Mouse (Mus musculus) heart, embryonic 14.5 days (tissue): Measurements from ENCODE around the gene B3gnt7. TPM values are rescaled to one million over a fixed set of nuclear protein-coding genes. Genes with fewer than 3 reads are reported as not detected.

Source experiments
- ATAC-seq: fragments of 200-750 bp; cut with Nextera tagmentation; 2 replicates; pipeline ENCODE4 v1.8.0; 2017; ENCODE audit warnings: low read depth, moderate TSS enrichment; ENCODE audit not compliant: insufficient number of reproducible peaks, insufficient read depth, low FRiP score
- H3K27ac ChIP-seq, 2 experiments: fragments of 200-500 bp in 1 of 2; fragments of 300-500 bp in 1 of 2; sonication (generic) in 1 of 2; replicated peaks in 1 of 2; 2 replicates each; pipeline ENCODE4 v1.5.1; 2012 to 2014; ENCODE audit warnings: low read depth in 2 of 2, low read length in 2 of 2, control low read depth in 1 of 2, mild to moderate bottlenecking in 1 of 2, mixed read lengths in 1 of 2; ENCODE audit not compliant: control insufficient read depth in 1 of 2, insufficient read depth in 1 of 2
- H3K27me3 ChIP-seq: fragments of 300-500 bp; sonication (generic); 2 replicates; pipeline ENCODE4 v1.6.1; 2014; ENCODE audit warnings: mild to moderate bottlenecking, low read length, control low read depth; ENCODE audit not compliant: control insufficient read depth, insufficient read depth
- H3K36me3 ChIP-seq: fragments of 300-500 bp; sonication (generic); 2 replicates; pipeline ENCODE4 v1.6.1; 2014; ENCODE audit warnings: mild to moderate bottlenecking, control low read depth, low read length, mixed read lengths; ENCODE audit not compliant: control insufficient read depth, insufficient read depth
- H3K4me1 ChIP-seq, 2 experiments: fragments of 200-500 bp in 1 of 2; fragments of 300-500 bp in 1 of 2; sonication (generic) in 1 of 2; 2 replicates each; pipeline ENCODE4 v1.6.1; 2012 to 2014; ENCODE audit warnings: low read length in 2 of 2, control low read depth in 1 of 2, mixed read lengths in 1 of 2; ENCODE audit not compliant: control insufficient read depth in 2 of 2, insufficient read depth in 2 of 2
- H3K4me2 ChIP-seq: fragments of 300-500 bp; sonication (generic); 2 replicates; pipeline ENCODE4 v1.6.1; 2014; ENCODE audit warnings: mild to moderate bottlenecking, low read length
- H3K4me3 ChIP-seq, 2 experiments: fragments of 200-500 bp in 1 of 2; fragments of 300-500 bp in 1 of 2; sonication (generic) in 1 of 2; 2 replicates each; pipeline ENCODE4 v1.5.1; 2012 to 2014; ENCODE audit warnings: low read length in 2 of 2, mild to moderate bottlenecking in 2 of 2, control low read depth in 1 of 2, low read depth in 1 of 2, moderate library complexity in 1 of 2; ENCODE audit not compliant: control insufficient read depth in 1 of 2, insufficient read depth in 1 of 2
- H3K9ac ChIP-seq: fragments of 300-500 bp; sonication (generic); 2 replicates; pipeline ENCODE4 v1.6.1; 2014; ENCODE audit warnings: mild to moderate bottlenecking, low read length
- H3K9me3 ChIP-seq: fragments of 300-500 bp; sonication (generic); 2 replicates; pipeline ENCODE4 v1.6.1; 2016; ENCODE audit warnings: low read length, control low read depth; ENCODE audit not compliant: control insufficient read depth
- WGBS: fragments of 180-500 bp; shearing (Covaris S2); extraction: QIAGEN DNeasy Blood & Tissue Kit; methylation state at CpG from one replicate; pipeline ENCODE4 v1.1.7; 2014; 5-methylcytosine and 5-hydroxymethylcytosine counted together
- polyA plus RNA-seq: library from polyadenylated mRNA; unstranded; fragments of >200 nt; fragmentation: Nextera tagmentation; extraction: Ambion mirVana; gene quantifications from 2 replicates; pipeline ENCODE4 v1.2.1, GENCODE M21; 2014

The B3gnt7 gene
- polyA plus RNA-seq = 2.4 and 3.5 TPM in 2 replicates

- Histone ChIP-seq H3K4me1 (peaks cover 7 to 9% of the 10 kb centered on the region in 2 experiments; a peak in 3 of 4 replicates), H3K9me3 (no peaks in the 10 kb centered on the region), H3K4me2 (peak within 1 kb of the TSS; percentile 89), H3K27ac (no peak within 1 kb of the TSS), H3K36me3 (no peaks in the 10 kb centered on the region), H3K9ac (peak within 1 kb of the TSS; percentile 65), H3K4me3 (peak within 1 kb of the TSS; percentile 61 to 67), H3K27me3 (peaks cover 48% of the 10 kb centered on the region)
- WGBS = 37% methylated on average over 6 of the region's 6 CpGs
- no peak for ATAC-seq
These were observed at the start of gene B3gnt7 for GRCm38 (mm10) chr1:86302532-86302931. Gene B3gnt7 (plus strand): TSS chr1:86302832.

GRCm38 (mm10) chr1:86253410-86253809 lies 49.2 kb upstream of the B3gnt7 start:
- Histone ChIP-seq H3K27me3 (no peaks in the 10 kb centered on the region), H3K9me3 (no peaks in the 10 kb centered on the region)
- ATAC-seq = no peak

DNA sequence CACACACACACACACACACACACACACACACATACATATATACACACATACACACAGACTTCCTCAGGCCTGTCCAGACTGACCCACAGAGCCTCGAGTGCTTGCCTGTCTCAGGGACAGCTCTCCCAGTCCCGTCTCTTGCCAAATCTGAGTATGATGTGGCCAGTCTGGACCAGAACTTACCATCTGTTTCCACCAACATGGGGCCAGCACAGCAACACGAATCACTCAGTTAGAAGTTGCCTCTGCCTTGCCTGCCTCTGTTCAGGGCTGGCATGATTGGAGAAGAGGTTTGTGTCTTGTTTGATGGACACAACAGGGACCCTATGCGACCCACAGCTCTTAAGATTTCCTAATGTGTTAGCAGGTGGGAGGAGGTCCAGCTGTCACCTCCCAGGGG lies 46.3 kb upstream of the B3gnt7 start:
- Histone ChIP-seq H3K27ac (no peak overlapping the region), H3K4me2 (no peak overlapping the region), H3K4me1 (peaks cover 9 to 12% of the 10 kb centered on the region in 2 experiments), H3K9ac (no peak overlapping the region), H3K36me3 (no peaks in the 10 kb centered on the region), H3K27me3 (no peaks in the 10 kb centered on the region), H3K4me3 (no peak overlapping the region), H3K9me3 (no peaks in the 10 kb centered on the region)
- 63% methylated on average over 4 of the region's 4 CpGs for WGBS
- no peak for ATAC-seq

More at GRCm38 (mm10) chr1:86253410-86253809, 49.2 kb upstream of the B3gnt7 start:
- Histone ChIP-seq H3K4me1 (peaks cover 6 to 9% of the 10 kb centered on the region in 2 experiments; a peak in 3 of 4 replicates), H3K36me3 (no peaks in the 10 kb centered on the region), H3K27ac (no peak overlapping the region), H3K4me3 (no peak overlapping the region), H3K4me2 (no peak overlapping the region), H3K9ac (no peak overlapping the region)
- WGBS = 73% methylated on average over 8 of the region's 8 CpGs

GRCm38 (mm10) chr1:86257228-86257627 lies 45.4 kb upstream of the B3gnt7 start:
- no peak for ATAC-seq
- Histone ChIP-seq H3K4me2 (no peak overlapping the region), H3K27me3 (no peaks in the 10 kb centered on the region), H3K27ac (no peak overlapping the region), H3K9me3 (no peaks in the 10 kb centered on the region), H3K4me3 (no peak overlapping the region), H3K4me1 (peaks cover 9 to 12% of the 10 kb centered on the region in 2 experiments), H3K9ac (no peak overlapping the region), H3K36me3 (no peaks in the 10 kb centered on the region)
- WGBS = 84% methylated on average over 8 of the region's 8 CpGs

GRCm38 (mm10) chr1:86258171-86258824 lies 44.3 kb upstream of the B3gnt7 start:
- Histone ChIP-seq H3K4me3 (no peak overlapping the region), H3K9ac (no peak overlapping the region), H3K4me2 (no peak overlapping the region), H3K4me1 (peaks cover 9 to 12% of the 10 kb centered on the region in 2 experiments), H3K36me3 (no peaks in the 10 kb centered on the region), H3K27ac (0 out of 4 replicates have a peak overlapping the region, but pooled peaks of 1 of the 2 experiments have one; percentile 31), H3K27me3 (no peaks in the 10 kb centered on the region), H3K9me3 (no peaks in the 10 kb centered on the region)
- no peak for ATAC-seq
- WGBS = 42% methylated on average over 7 of the region's 7 CpGs

- Histone ChIP-seq H3K4me1 (peaks cover under 1 to 3% of the 10 kb centered on the region in 2 experiments; a peak in 3 of 4 replicates), H3K9ac (no peak overlapping the region), H3K27ac (no peak overlapping the region), H3K27me3 (no peaks in the 10 kb centered on the region), H3K4me3 (no peak overlapping the region), H3K36me3 (no peaks in the 10 kb centered on the region), H3K9me3 (no peaks in the 10 kb centered on the region), H3K4me2 (no peak overlapping the region)
- 66% methylated on average over 7 of the region's 7 CpGs for WGBS
- ATAC-seq = no peak
These were observed 38.9 kb upstream of the B3gnt7 start for GRCm38 (mm10) chr1:86263564-86264339.

- no peak overlapping the region for H3K9ac ChIP-seq
- no peaks in the 10 kb centered on the region for H3K9me3 ChIP-seq
These were observed 37.6 kb upstream of the B3gnt7 start for GRCm38 (mm10) chr1:86265060-86265459.

More at GRCm38 (mm10) chr1:86265060-86265459, 37.6 kb upstream of the B3gnt7 start:
- no peak for ATAC-seq
- Histone ChIP-seq H3K4me2 (no peak overlapping the region), H3K27me3 (no peaks in the 10 kb centered on the region), H3K36me3 (no peaks in the 10 kb centered on the region), H3K4me1 (no peaks in the 10 kb centered on the region; a peak in 1 of 4 replicates), H3K27ac (no peak overlapping the region), H3K4me3 (no peak overlapping the region)
- 54% methylated on average over 3 of the region's 3 CpGs for WGBS
